Mouse (Mus musculus) urinary bladder, postnatal 14 days (tissue): ENCODE measurements around the gene Foxm1.

Source experiments
- DNase-seq: peaks from one replicate; pipeline ENCODE4 v3.0.0; 2021; ENCODE audit warnings: low spot score

The Foxm1 gene

DNA sequence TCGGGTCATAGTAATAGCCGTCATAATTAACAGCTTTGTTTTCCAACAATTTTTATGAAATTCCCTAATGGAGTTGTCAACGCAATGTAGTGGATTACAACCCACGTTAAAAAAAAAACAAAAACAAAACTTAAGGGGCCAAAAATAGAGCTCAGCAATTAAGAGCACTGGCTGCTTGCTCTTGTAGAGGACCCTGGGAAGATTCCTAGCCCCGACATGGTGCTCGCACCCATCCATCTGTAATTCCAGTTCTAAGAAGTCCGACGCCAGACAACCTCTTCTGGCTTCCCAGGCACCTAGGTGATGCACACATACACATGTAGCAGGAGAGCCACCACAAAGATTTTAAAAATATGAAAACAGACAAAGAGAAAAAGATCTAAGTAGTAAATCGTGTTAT, 62.3 kb downstream of the Foxm1 start:
- DNase-seq, result no peak
